Mouse (Mus musculus): Measurements from ENCODE around the gene Adam30. TPM values are rescaled to one million over a fixed set of nuclear protein-coding genes. Genes with fewer than 3 reads are reported as not detected.

The Adam30 gene
- polyA plus RNA-seq, 1 experiment from 2014 or later, result not detected

Other genes starting within 250 kb of the Adam30 start
- 27.8 and 28.8 TPM in 2 replicates for gene Notch2, start 147.1 kb upstream of the Adam30 start, polyA plus RNA-seq (2014; fragmentation: Nextera tagmentation; extraction: Ambion mirVana)
- not detected in 2 replicates for gene Reg4, start 61.5 kb downstream of the Adam30 start, polyA plus RNA-seq (2014; fragmentation: Nextera tagmentation; extraction: Ambion mirVana)
- gene Hmgcs2, start 119.8 kb downstream of the Adam30 start, polyA plus RNA-seq (2014; fragmentation: Nextera tagmentation; extraction: Ambion mirVana), result 1.7 and 2.1 TPM in 2 replicates
- 302 and 306 TPM in 2 replicates for gene Phgdh, start 179.4 kb downstream of the Adam30 start, polyA plus RNA-seq (2014; fragmentation: Nextera tagmentation; extraction: Ambion mirVana)
- gene Zfp697, start 221.8 kb downstream of the Adam30 start, polyA plus RNA-seq (2014; fragmentation: Nextera tagmentation; extraction: Ambion mirVana), result 9.7 and 9.9 TPM in 2 replicates

Measured in embryonic facial prominence, embryonic 11.5 days (tissue).